Mouse (Mus musculus): ENCODE measurements around the gene Phf21b. TPM values are rescaled to one million over a fixed set of nuclear protein-coding genes. Genes with fewer than 3 reads are reported as not detected.

Phf21b gene
- polyA plus RNA-seq, 1 experiment from 2014 or later, result 0.62 TPM

GRCm38 (mm10) chr15:84853261-84854137 is 2.4 kb downstream of the Phf21b start:
- Histone ChIP-seq H3K27me3 (replicated peaks; ENCODE audit: control insufficient read depth, insufficient read depth, low read length) (peaks cover 68% of the 10 kb centered on the region), H3K9me3 (ENCODE audit: control insufficient read depth, low read length) (no peaks in the 10 kb centered on the region), H3K4me2 (peak overlapping the region; percentile 93), H3K36me3 (ENCODE audit: control insufficient read depth, insufficient read depth, low read length) (no peaks in the 10 kb centered on the region), H3K9ac (ENCODE audit: low read depth, low read length) (no peak overlapping the region), H3K4me1 (replicated peaks; ENCODE audit: control insufficient read depth, insufficient read depth, low read length) (peaks cover 11% of the 10 kb centered on the region), H3K27ac (ENCODE audit: low read depth, low read length) (no peak overlapping the region), H3K4me3 (ENCODE audit: low read depth, low read length) (peak overlapping the region; percentile 69)
- 1% methylated on average over 77 of the region's 84 CpGs for WGBS
- ATAC-seq (replicated peaks; ENCODE audit: low FRiP score) (peak; percentile 42; the same call in 1 of the 2 replicates), DNase-seq (ENCODE audit: low spot score) (peak; percentile 83)

GRCm38 (mm10) chr15:84852457-84853070 is 3.3 kb downstream of the Phf21b start:
- Histone ChIP-seq H3K9ac (ENCODE audit: low read depth, low read length) (no peak overlapping the region), H3K27me3 (replicated peaks; ENCODE audit: control insufficient read depth, insufficient read depth, low read length) (peaks cover 60% of the 10 kb centered on the region)

GRCm38 (mm10) chr15:84850321-84850720 is 5.5 kb downstream of the Phf21b start:
- DNase-seq (ENCODE audit: low spot score), result no peak
- Histone ChIP-seq H3K9ac (ENCODE audit: low read depth, low read length) (no peak overlapping the region), H3K9me3 (ENCODE audit: control insufficient read depth, low read length) (no peaks in the 10 kb centered on the region), H3K27me3 (replicated peaks; ENCODE audit: control insufficient read depth, insufficient read depth, low read length) (peaks cover 41% of the 10 kb centered on the region), H3K4me1 (replicated peaks; ENCODE audit: control insufficient read depth, insufficient read depth, low read length) (peaks cover 9% of the 10 kb centered on the region), H3K36me3 (ENCODE audit: control insufficient read depth, insufficient read depth, low read length) (no peaks in the 10 kb centered on the region), H3K27ac (ENCODE audit: low read depth, low read length) (no peak overlapping the region), H3K4me2 (no peak overlapping the region), H3K4me3 (ENCODE audit: low read depth, low read length) (no peak overlapping the region)
- no peak for ATAC-seq (replicated peaks; ENCODE audit: low FRiP score)
- WGBS, result 90% methylated on average over 1 of the region's 1 CpGs

More at GRCm38 (mm10) chr15:84852457-84853070, 3.3 kb downstream of the Phf21b start:
- Histone ChIP-seq H3K36me3 (ENCODE audit: control insufficient read depth, insufficient read depth, low read length) (no peaks in the 10 kb centered on the region), H3K4me1 (replicated peaks; ENCODE audit: control insufficient read depth, insufficient read depth, low read length) (peaks cover 11% of the 10 kb centered on the region), H3K4me2 (peak overlapping the region; percentile 93), H3K27ac (ENCODE audit: low read depth, low read length) (no peak overlapping the region), H3K9me3 (ENCODE audit: control insufficient read depth, low read length) (no peaks in the 10 kb centered on the region), H3K4me3 (ENCODE audit: low read depth, low read length) (peak overlapping the region; percentile 69)
- 35% methylated on average over 10 of the region's 10 CpGs for WGBS
- no peak for DNase-seq (ENCODE audit: low spot score)
- ATAC-seq (replicated peaks; ENCODE audit: low FRiP score), result no peak

GRCm38 (mm10) chr15:84846216-84846615 is 9.6 kb downstream of the Phf21b start:
- DNase-seq (ENCODE audit: low spot score) (no peak), ATAC-seq (replicated peaks; ENCODE audit: low FRiP score) (no peak)

GRCm38 (mm10) chr15:84844831-84845230 is 11.0 kb downstream of the Phf21b start:
- Histone ChIP-seq H3K4me1 (replicated peaks; ENCODE audit: control insufficient read depth, insufficient read depth, low read length) (peaks cover 16% of the 10 kb centered on the region), H3K4me3 (ENCODE audit: low read depth, low read length) (no peak overlapping the region), H3K4me2 (no peak overlapping the region), H3K27ac (ENCODE audit: low read depth, low read length) (no peak overlapping the region), H3K36me3 (ENCODE audit: control insufficient read depth, insufficient read depth, low read length) (no peaks in the 10 kb centered on the region), H3K9ac (ENCODE audit: low read depth, low read length) (no peak overlapping the region), H3K9me3 (ENCODE audit: control insufficient read depth, low read length) (no peaks in the 10 kb centered on the region), H3K27me3 (replicated peaks; ENCODE audit: control insufficient read depth, insufficient read depth, low read length) (no peaks in the 10 kb centered on the region)
- WGBS, result 70% methylated on average over 4 of the region's 4 CpGs
- DNase-seq (ENCODE audit: low spot score), result no peak
- no peak for ATAC-seq (replicated peaks; ENCODE audit: low FRiP score)

More at GRCm38 (mm10) chr15:84846216-84846615, 9.6 kb downstream of the Phf21b start:
- Histone ChIP-seq H3K27me3 (replicated peaks; ENCODE audit: control insufficient read depth, insufficient read depth, low read length) (peaks cover 1% of the 10 kb centered on the region; the same call in 1 of the 2 replicates), H3K4me2 (no peak overlapping the region), H3K27ac (ENCODE audit: low read depth, low read length) (no peak overlapping the region), H3K4me1 (replicated peaks; ENCODE audit: control insufficient read depth, insufficient read depth, low read length) (peaks cover 13% of the 10 kb centered on the region), H3K9ac (ENCODE audit: low read depth, low read length) (no peak overlapping the region), H3K4me3 (ENCODE audit: low read depth, low read length) (no peak overlapping the region), H3K9me3 (ENCODE audit: control insufficient read depth, low read length) (no peaks in the 10 kb centered on the region), H3K36me3 (ENCODE audit: control insufficient read depth, insufficient read depth, low read length) (no peaks in the 10 kb centered on the region)
- WGBS, result 62% methylated on average over 3 of the region's 3 CpGs

GRCm38 (mm10) chr15:84843034-84843433 is 12.8 kb downstream of the Phf21b start:
- H3K4me2 ChIP-seq, result no peak overlapping the region
- H3K27ac ChIP-seq (ENCODE audit: low read depth, low read length), result no peak overlapping the region
- 65% methylated on average over 10 of the region's 10 CpGs for WGBS
- DNase-seq (ENCODE audit: low spot score) (no peak), ATAC-seq (replicated peaks; ENCODE audit: low FRiP score) (no peak)
- peaks cover 16% of the 10 kb centered on the region for H3K4me1 ChIP-seq (replicated peaks; ENCODE audit: control insufficient read depth, insufficient read depth, low read length)
- H3K9me3 ChIP-seq (ENCODE audit: control insufficient read depth, low read length), result no peaks in the 10 kb centered on the region
- no peak overlapping the region for H3K9ac ChIP-seq (ENCODE audit: low read depth, low read length)
- H3K36me3 ChIP-seq (ENCODE audit: control insufficient read depth, insufficient read depth, low read length), result no peaks in the 10 kb centered on the region
- no peaks in the 10 kb centered on the region for H3K27me3 ChIP-seq (replicated peaks; ENCODE audit: control insufficient read depth, insufficient read depth, low read length)
- H3K4me3 ChIP-seq (ENCODE audit: low read depth, low read length), result no peak overlapping the region

- WGBS, result 45% methylated on average over 19 of the region's 19 CpGs
- no peaks in the 10 kb centered on the region for H3K36me3 ChIP-seq (ENCODE audit: control insufficient read depth, insufficient read depth, low read length)
- ATAC-seq (replicated peaks; ENCODE audit: low FRiP score), result no peak
- H3K27ac ChIP-seq (ENCODE audit: low read depth, low read length), result no peak overlapping the region
- H3K9ac ChIP-seq (ENCODE audit: low read depth, low read length), result no peak overlapping the region
- no peaks in the 10 kb centered on the region for H3K9me3 ChIP-seq (ENCODE audit: control insufficient read depth, low read length)
- H3K4me1 ChIP-seq (replicated peaks; ENCODE audit: control insufficient read depth, insufficient read depth, low read length), result peaks cover 16% of the 10 kb centered on the region
- no peak overlapping the region for H3K4me3 ChIP-seq (ENCODE audit: low read depth, low read length)
- no peak for DNase-seq (ENCODE audit: low spot score)
- no peak overlapping the region for H3K4me2 ChIP-seq
- no peaks in the 10 kb centered on the region for H3K27me3 ChIP-seq (replicated peaks; ENCODE audit: control insufficient read depth, insufficient read depth, low read length)
These were observed 13.7 kb downstream of the Phf21b start for GRCm38 (mm10) chr15:84841925-84842821.

- DNase-seq (ENCODE audit: low spot score) (no peak), ATAC-seq (replicated peaks; ENCODE audit: low FRiP score) (no peak)
- Histone ChIP-seq H3K4me2 (no peak overlapping the region), H3K9me3 (ENCODE audit: control insufficient read depth, low read length) (no peaks in the 10 kb centered on the region), H3K4me3 (ENCODE audit: low read depth, low read length) (no peak overlapping the region), H3K27me3 (replicated peaks; ENCODE audit: control insufficient read depth, insufficient read depth, low read length) (no peaks in the 10 kb centered on the region), H3K9ac (ENCODE audit: low read depth, low read length) (no peak overlapping the region), H3K27ac (ENCODE audit: low read depth, low read length) (no peak overlapping the region), H3K36me3 (ENCODE audit: control insufficient read depth, insufficient read depth, low read length) (no peaks in the 10 kb centered on the region), H3K4me1 (replicated peaks; ENCODE audit: control insufficient read depth, insufficient read depth, low read length) (peaks cover 16% of the 10 kb centered on the region)
- WGBS, result 41% methylated on average over 3 of the region's 3 CpGs
These were observed 15.3 kb downstream of the Phf21b start for GRCm38 (mm10) chr15:84840560-84840959.
